Mouse (Mus musculus) liver, embryonic 11.5 days (tissue): ENCODE measurements around the gene Pacsin1. TPM values are rescaled to one million over a fixed set of nuclear protein-coding genes. Genes with fewer than 3 reads are reported as not detected.
A peak's percentile ranks its signal among the peaks of the same experiment; 100 is the strongest.

Experiments
- ATAC-seq: fragments of 200-750 bp; cut with Nextera tagmentation; replicated peaks from 2 replicates; pipeline ENCODE4 v1.8.0; 2017; ENCODE audit warnings: moderate number of reproducible peaks, mild to moderate bottlenecking, moderate TSS enrichment, moderate library complexity; ENCODE audit not compliant: low FRiP score
- DNase-seq: peaks from one replicate; pipeline ENCODE4 v3.0.0-alpha.2; 2017; ENCODE audit warnings: low spot score
- H3K27ac ChIP-seq: fragments of 300-500 bp; sonication (generic); 2 replicates; pipeline ENCODE4 v1.5.1; 2014; ENCODE audit warnings: mild to moderate bottlenecking, low read depth, low read length, control low read depth
- H3K27me3 ChIP-seq: fragments of 300-500 bp; sonication (generic); replicated peaks from 2 replicates; pipeline ENCODE4 v1.6.1; 2014; ENCODE audit warnings: low read length, mixed read lengths; ENCODE audit not compliant: control insufficient read depth, insufficient read depth
- H3K36me3 ChIP-seq: fragments of 300-500 bp; sonication (generic); 2 replicates; pipeline ENCODE4 v1.6.1; 2014; ENCODE audit warnings: mild to moderate bottlenecking, low read length, moderate library complexity, mixed read lengths; ENCODE audit not compliant: control insufficient read depth, insufficient read depth
- H3K4me1 ChIP-seq: fragments of 300-500 bp; sonication (generic); replicated peaks from 2 replicates; pipeline ENCODE4 v1.6.1; 2014; ENCODE audit warnings: low read length, mixed read lengths; ENCODE audit not compliant: control insufficient read depth, insufficient read depth
- H3K4me2 ChIP-seq: fragments of 300-500 bp; sonication (generic); 2 replicates; pipeline ENCODE4 v1.6.1; 2014; ENCODE audit warnings: mild to moderate bottlenecking, control low read depth, moderate library complexity
- H3K4me3 ChIP-seq: fragments of 300-500 bp; sonication (generic); 2 replicates; pipeline ENCODE4 v1.5.1; 2014; ENCODE audit warnings: low read depth, low read length, control low read depth
- H3K9ac ChIP-seq: fragments of 300-500 bp; sonication (generic); 2 replicates; pipeline ENCODE4 v1.6.1; 2014; ENCODE audit warnings: low read depth, low read length, control low read depth
- H3K9me3 ChIP-seq: fragments of 300-500 bp; sonication (generic); 2 replicates; pipeline ENCODE4 v1.6.1; 2016; ENCODE audit warnings: low read length, inconsistent platforms, mixed read lengths; ENCODE audit not compliant: control insufficient read depth
- WGBS: fragments of 180-500 bp; shearing (Covaris S2); extraction: QIAGEN DNeasy Blood & Tissue Kit; methylation state at CpG from one replicate; pipeline ENCODE4 v1.1.7; 2014; 5-methylcytosine and 5-hydroxymethylcytosine counted together
- polyA plus RNA-seq: library from polyadenylated mRNA; unstranded; fragments of >200 nt; fragmentation: Nextera tagmentation; extraction: Ambion mirVana; gene quantifications from 2 replicates; pipeline ENCODE4 v1.2.1, GENCODE M21; 2014

The Pacsin1 gene
- polyA plus RNA-seq, 1 experiment from 2014 or later = 0.75 TPM

- Histone ChIP-seq H3K9ac (no peak overlapping the region), H3K9me3 (no peaks in the 10 kb centered on the region), H3K27me3 (no peaks in the 10 kb centered on the region), H3K27ac (no peak overlapping the region), H3K4me1 (peaks cover 3% of the 10 kb centered on the region; the same call in 1 of the 2 replicates), H3K4me3 (no peak overlapping the region), H3K4me2 (no peak overlapping the region), H3K36me3 (no peaks in the 10 kb centered on the region)
- 23% methylated on average over 6 of the region's 6 CpGs for WGBS
- ATAC-seq (no peak), DNase-seq (no peak)
Observed at GRCm38 (mm10) chr17:27643101-27643500, 12.2 kb upstream of the Pacsin1 start.

- Histone ChIP-seq H3K4me3 (no peak overlapping the region), H3K4me2 (no peak overlapping the region), H3K27me3 (no peaks in the 10 kb centered on the region), H3K27ac (no peak overlapping the region), H3K9me3 (no peaks in the 10 kb centered on the region), H3K9ac (no peak overlapping the region), H3K4me1 (peaks cover 3% of the 10 kb centered on the region; the same call in 1 of the 2 replicates), H3K36me3 (no peaks in the 10 kb centered on the region)
- DNase-seq (no peak), ATAC-seq (no peak)
- 79% methylated on average over 9 of the region's 9 CpGs for WGBS
Observed at GRCm38 (mm10) chr17:27643756-27644155, 11.6 kb upstream of the Pacsin1 start.

GRCm38 (mm10) chr17:27644572-27644971, 10.7 kb upstream of the Pacsin1 start:
- DNase-seq (no peak), ATAC-seq (no peak)
- no peaks in the 10 kb centered on the region for H3K27me3 ChIP-seq
- WGBS = 45% methylated on average over 2 of the region's 2 CpGs
- H3K9me3 ChIP-seq = no peaks in the 10 kb centered on the region
- H3K4me1 ChIP-seq = peaks cover 3% of the 10 kb centered on the region; the same call in 1 of the 2 replicates
- H3K9ac ChIP-seq = no peak overlapping the region
- no peak overlapping the region for H3K27ac ChIP-seq
- no peaks in the 10 kb centered on the region for H3K36me3 ChIP-seq
- H3K4me2 ChIP-seq = no peak overlapping the region
- no peak overlapping the region for H3K4me3 ChIP-seq

GRCm38 (mm10) chr17:27645807-27646206, 9.5 kb upstream of the Pacsin1 start:
- WGBS = 42% methylated on average over 7 of the region's 7 CpGs
- H3K27ac ChIP-seq = no peak overlapping the region
- H3K4me3 ChIP-seq = no peak overlapping the region
- H3K9me3 ChIP-seq = no peaks in the 10 kb centered on the region
- ATAC-seq (no peak), DNase-seq (no peak)
- H3K27me3 ChIP-seq = no peaks in the 10 kb centered on the region; the same call in 1 of the 2 replicates
- H3K4me1 ChIP-seq = peaks cover 3% of the 10 kb centered on the region; the same call in 1 of the 2 replicates
- H3K36me3 ChIP-seq = no peaks in the 10 kb centered on the region
- H3K4me2 ChIP-seq = no peak overlapping the region
- H3K9ac ChIP-seq = no peak overlapping the region

- Histone ChIP-seq H3K4me2 (no peak overlapping the region), H3K27ac (no peak overlapping the region), H3K9ac (no peak overlapping the region; the same call in 1 of the 2 replicates), H3K36me3 (no peaks in the 10 kb centered on the region), H3K9me3 (no peaks in the 10 kb centered on the region), H3K4me3 (no peak overlapping the region), H3K4me1 (peaks cover 6% of the 10 kb centered on the region), H3K27me3 (peaks cover 20% of the 10 kb centered on the region)
- no peak for DNase-seq
- ATAC-seq = no peak
- 10% methylated on average over 12 of the region's 12 CpGs for WGBS
Observed at GRCm38 (mm10) chr17:27650160-27650559, 5.1 kb upstream of the Pacsin1 start.

- WGBS = 69% methylated on average over 13 of the region's 13 CpGs
- H3K9me3 ChIP-seq = no peaks in the 10 kb centered on the region
- ATAC-seq = no peak
Observed at GRCm38 (mm10) chr17:27650586-27650985, 4.7 kb upstream of the Pacsin1 start.

GRCm38 (mm10) chr17:27652046-27652790, 3.1 kb upstream of the Pacsin1 start:
- Histone ChIP-seq H3K36me3 (no peaks in the 10 kb centered on the region), H3K4me3 (no peak overlapping the region), H3K9me3 (no peaks in the 10 kb centered on the region), H3K4me1 (peaks cover 16% of the 10 kb centered on the region), H3K27me3 (peaks cover 40% of the 10 kb centered on the region), H3K27ac (no peak overlapping the region), H3K4me2 (no peak overlapping the region), H3K9ac (no peak overlapping the region)
- ATAC-seq (no peak), DNase-seq (no peak)
- WGBS = 70% methylated on average over 23 of the region's 23 CpGs

More at GRCm38 (mm10) chr17:27650586-27650985, 4.7 kb upstream of the Pacsin1 start:
- Histone ChIP-seq H3K4me2 (no peak overlapping the region), H3K27me3 (peaks cover 24% of the 10 kb centered on the region), H3K27ac (no peak overlapping the region), H3K9ac (no peak overlapping the region; the same call in 1 of the 2 replicates), H3K4me3 (no peak overlapping the region), H3K4me1 (peaks cover 9% of the 10 kb centered on the region), H3K36me3 (no peaks in the 10 kb centered on the region)
- DNase-seq = no peak

- no peaks in the 10 kb centered on the region for H3K9me3 ChIP-seq
- H3K4me1 ChIP-seq = peaks cover 16% of the 10 kb centered on the region
- 45% methylated on average over 10 of the region's 10 CpGs for WGBS
- H3K4me2 ChIP-seq = no peak overlapping the region
- no peaks in the 10 kb centered on the region for H3K36me3 ChIP-seq
- no peak overlapping the region for H3K27ac ChIP-seq
- H3K9ac ChIP-seq = no peak overlapping the region
- H3K27me3 ChIP-seq = peaks cover 45% of the 10 kb centered on the region
- no peak for DNase-seq
- 0 out of 2 replicates have a peak, but pooled peaks have one; percentile 26 for ATAC-seq
- no peak overlapping the region for H3K4me3 ChIP-seq
Observed at GRCm38 (mm10) chr17:27653253-27653959, 1.9 kb upstream of the Pacsin1 start.
